Mouse (Mus musculus) kidney, adult 18-20 months (tissue): ENCODE data around the gene Sppl2b.

Source experiments
- DNase-seq: peaks from one replicate; pipeline ENCODE4 v3.0.0; 2021

Gene Sppl2b

DNA sequence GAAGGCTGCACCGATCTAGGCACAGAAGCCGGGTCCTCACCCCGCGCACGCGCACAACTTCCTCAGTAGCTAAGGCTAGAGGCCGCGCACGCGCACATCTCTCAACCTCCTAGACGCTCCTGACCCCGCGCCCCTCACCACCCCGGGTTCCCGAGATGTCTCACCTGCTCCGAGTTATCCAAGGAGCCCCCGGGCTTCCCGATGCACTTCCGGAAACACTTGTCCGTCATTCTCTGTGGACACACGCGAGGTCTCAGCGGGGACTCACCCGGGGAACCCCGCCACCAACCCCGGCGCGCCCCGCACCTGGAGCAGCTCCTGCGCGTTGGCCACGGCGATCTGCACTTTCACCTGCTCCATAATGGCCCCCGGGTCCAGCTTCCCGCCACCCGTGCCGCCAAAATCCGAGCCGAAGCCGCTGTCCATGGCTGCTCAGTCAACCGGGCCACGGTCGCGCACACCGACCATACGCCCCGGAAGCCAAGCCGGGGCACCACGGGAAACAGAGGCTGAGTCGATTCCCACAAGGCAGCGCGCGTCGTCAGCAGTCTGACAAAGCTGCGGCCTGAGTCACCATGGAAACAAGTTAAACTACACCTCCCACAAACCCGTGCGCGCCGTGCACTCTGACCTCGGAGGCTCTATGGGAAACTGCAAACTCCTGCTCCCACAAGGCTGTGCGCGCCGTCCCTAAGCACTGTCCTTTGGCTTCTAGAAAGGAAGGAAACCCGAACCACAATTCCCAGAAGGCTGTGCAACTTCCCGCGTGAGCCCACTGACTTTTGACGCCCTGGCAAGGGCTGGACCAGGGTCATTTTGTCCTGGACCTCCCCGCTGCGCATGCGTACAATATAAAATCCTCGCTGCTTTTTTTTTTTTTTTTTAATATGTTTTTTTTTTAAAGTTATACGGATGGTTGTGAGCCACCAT, 45.5 kb downstream of the Sppl2b start, which contains the start of gene Timm13:
TSS of gene Timm13 (minus strand) at position 652 of the 930 bp plus-strand sequence.
- peak; percentile 98 for DNase-seq

DNA sequence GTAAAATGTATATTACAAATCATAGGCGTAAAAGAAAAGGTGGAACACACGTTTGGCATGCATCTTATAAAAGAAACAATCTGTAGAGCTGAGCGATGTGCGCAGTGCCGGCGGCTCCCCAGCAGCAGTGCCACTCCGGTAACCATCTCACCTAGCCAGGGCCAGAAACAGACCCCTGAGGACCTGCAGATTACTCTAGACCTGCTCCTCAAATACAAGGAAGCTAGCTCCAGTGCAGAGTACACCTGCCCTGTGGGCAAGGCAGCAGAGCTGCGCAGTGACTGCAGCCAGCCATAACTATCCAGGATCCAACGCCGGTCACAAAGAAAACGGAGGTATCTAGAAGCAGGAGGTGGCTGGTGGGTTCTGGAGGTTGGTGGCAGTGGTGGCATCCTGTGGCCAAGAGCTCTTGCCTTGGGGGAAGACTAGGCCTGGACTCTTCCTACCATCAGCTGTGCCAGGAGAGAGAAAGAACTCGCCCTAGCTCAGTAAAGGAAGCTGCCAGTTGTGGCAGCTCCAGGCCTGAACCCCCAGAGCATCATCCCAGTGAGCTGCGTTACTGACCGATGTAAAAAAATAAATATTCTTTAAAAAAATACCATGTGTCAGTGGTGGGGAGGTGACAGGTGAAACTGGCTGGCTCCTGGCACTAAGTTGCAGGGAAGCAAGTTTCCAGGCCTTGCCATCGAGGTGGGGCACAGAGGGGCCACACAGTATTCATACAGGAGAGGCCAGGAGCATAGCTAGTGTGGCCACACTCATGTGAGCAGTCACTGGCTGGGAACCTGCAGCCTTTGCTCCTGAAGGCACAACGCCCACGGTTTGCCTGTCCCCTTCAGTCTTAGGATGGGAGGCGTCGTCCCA, 46.6 kb downstream of the Sppl2b start:
- peak; percentile 28 for DNase-seq

DNA sequence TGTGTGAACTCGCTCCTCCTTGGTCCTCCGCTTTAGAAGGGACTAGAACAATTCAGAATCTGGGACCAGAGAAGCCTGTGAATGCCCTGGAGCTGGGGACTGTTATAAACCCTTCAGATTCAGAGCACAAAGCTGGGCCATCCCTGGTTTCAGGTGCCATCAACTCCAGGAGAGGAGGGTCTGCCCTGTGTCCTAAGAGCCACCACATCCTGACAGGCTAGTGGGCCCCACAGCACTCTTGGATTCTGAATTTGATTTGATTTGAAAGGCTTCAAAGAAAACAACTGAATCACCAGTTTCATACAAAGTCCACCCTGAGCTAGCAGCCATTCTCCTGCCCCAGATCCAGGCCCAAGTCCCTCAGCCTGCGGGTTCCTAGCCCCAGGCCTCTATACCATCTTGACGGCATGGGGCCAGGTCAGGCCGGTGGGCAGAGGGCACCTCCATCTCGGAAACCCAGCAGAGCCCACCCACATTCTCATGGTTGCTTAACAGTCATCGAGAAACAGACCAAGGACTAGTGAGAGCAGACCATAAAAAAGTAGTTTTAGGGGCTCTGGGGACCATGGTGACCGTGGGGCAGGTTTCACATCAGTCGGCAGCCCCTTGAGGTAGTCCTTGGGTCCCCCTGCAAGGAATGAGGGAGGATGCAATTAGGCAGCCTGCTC, 47.3 kb downstream of the Sppl2b start:
- no peak for DNase-seq

DNA sequence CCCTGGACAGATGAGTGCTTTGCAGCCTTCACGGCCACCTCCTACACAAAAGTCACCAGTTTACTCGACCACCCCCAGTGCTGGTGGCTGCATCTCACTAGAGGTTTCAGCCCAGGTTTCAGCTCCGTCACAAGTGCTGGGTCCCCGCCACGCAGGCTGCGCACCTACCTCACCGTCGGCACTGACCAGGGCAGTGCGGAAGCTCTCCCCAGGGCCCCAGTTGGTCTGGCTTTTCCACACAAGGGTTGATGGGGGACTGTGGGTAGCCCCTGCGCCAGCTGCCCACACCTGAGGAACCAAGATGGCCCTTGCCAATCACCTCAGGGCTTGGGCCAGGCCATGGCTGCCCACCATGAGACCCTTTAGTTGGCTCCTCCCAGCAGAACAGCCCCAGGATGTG, 48.2 kb downstream of the Sppl2b start:
- DNase-seq, result no peak

DNA sequence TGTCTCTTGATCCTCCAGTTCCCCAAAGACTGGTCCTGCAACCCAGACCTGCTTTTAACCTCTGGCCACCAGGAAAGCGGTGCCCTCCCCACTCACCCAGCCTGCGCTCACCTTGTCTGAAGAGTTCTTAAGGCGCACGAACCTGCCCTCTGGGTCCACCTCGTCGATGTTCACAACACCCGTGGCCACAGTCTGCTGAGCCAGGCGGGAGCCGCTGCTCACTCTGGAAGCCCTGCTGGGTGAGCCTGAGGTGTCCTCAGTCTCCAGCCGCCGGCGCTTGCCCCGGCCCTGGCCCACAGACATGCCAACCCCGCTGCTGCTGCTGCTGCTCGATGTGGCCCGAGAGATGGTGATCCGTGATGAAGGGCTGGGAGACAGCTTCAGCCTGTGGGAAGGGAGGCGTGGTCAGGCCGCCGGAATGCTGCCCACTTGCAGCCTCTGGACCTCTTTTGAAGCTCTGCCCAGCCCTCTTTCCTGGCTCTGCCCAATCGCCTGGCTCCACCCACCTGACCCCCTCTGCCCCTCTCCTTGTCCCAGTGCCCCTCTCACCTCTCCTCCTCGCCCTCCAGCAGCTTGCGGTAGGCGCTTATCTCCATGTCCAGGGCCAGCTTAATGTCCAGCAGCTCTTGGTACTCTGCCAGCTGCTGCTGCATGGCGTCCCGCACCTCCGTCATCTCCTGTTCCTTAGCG, 49.1 kb downstream of the Sppl2b start:
- no peak for DNase-seq

DNA sequence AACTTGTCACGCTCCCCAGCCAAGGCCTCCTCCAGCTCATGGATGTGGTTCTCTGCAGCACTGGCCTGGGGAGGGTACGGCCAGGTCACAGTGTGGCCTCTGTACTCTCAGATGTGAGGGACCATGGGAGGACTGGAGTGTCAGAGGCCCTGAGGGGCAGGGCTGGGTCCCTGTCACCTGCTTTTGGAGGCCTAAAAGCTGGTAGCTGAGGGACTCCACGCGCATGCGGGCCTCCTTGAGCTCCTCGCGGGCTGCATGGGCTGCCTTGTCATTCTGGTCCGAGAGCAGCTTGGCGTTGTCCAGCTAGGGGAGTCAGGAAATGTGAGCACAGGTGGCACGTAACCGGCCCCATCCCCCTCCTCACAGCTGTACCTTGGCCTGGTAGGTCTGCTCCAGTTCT, 49.6 kb downstream of the Sppl2b start:
- DNase-seq, result no peak

DNA sequence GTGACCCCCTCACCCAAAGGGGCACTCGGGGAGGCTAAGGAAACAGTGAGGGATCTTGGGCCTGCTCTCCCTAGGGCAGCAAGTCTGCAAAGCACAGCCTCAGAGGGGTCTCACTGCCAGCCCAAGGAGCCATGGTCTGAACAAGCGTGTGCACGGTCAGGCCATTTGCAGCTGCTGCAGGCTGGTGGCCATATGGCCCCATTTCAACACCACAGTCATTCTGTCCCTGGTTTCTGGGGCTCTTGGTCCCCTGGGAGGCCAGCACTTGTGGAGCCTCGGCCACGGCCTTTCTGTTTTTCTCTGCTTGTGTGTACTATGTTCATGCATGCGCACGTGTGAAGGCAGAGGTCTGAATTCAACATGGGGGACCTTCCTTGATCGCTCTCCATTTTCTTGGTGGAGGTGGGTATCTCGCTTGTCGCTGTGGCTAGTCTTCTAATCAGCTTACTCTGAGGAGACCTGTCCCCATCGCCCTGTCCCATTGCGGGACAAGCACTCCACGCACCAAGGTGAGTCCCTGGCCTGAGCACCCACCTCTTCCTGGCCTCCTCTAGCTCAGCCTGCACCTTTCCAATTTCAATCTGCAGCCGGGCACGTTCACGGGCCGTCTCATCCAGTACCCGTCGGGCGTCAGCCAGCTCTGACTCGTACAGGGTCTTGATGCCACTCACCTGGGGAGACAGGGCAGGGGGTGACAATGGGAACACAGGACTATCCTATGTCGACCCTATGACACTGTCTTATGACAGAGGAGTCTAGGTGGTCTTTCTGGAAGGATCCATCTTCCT, 54.5 kb downstream of the Sppl2b start:
- DNase-seq, result no peak

DNA sequence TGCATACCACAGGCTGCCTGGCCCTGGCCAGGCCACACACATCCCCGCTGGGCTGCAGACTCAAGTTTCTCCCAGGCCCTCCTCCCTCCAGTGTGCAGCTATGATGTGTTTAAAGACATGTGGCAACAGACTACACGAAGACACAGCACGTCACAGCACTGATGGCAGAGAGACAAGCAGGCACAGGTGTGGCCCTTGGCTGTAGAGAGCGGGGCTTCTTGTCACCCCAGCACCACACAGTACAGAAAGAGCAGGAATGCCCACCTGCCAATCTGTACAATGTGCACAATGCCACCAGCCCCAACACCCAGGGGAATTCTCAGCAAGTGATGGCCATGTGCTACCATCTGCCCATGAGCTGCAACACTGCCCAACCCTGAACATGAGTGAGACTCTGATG, 56.3 kb downstream of the Sppl2b start:
- no peak for DNase-seq

DNA sequence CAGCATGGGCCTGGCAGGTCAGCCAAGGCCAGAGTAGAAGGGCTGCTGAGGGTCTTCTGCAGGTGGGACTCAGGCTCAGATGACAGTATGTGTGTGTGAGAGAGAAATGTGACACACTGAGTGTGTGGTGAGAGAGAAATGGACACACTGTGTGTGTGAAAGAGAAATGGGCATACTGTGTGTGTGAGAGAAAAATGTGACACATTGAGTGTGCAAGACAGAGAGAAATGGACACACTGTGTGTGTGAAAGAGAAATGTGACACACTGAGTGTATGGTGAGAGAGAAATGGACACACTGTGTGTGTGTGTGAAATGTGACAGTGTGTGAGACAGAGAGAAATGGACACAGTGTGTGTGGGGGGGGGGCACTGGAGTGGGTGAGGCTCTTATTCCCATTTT, 56.8 kb downstream of the Sppl2b start:
- no peak for DNase-seq

DNA sequence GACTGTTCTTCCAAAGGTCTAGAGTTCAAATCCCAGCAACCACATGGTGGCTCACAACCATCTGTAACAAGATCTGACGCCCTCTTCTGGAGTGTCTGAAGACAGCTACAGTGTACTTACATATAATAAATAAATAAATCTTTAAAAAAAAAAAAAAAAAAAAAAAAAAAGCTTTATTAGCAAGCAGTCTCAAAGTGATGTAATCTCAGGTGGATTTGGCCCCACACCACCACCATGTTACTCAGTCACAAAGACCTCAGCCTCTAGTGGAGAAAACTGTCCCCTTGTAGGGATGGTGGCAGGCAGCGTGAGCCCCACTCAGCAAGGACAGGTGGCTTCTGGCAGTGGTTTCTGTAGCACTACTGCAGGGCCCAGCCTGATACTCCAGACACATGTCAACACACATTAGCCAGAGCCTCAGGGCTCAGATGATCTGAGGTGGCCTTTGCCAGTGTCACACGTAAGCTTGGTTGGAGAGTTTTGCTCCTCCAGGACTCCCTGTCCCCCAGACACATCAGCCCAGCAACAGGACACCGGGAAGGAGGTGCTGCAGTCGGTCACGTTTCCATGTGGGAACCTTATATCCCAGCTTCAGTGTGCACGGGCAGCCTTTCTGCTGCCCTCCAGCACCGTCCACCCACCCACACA, 58.4 kb downstream of the Sppl2b start:
- DNase-seq, result no peak

DNA sequence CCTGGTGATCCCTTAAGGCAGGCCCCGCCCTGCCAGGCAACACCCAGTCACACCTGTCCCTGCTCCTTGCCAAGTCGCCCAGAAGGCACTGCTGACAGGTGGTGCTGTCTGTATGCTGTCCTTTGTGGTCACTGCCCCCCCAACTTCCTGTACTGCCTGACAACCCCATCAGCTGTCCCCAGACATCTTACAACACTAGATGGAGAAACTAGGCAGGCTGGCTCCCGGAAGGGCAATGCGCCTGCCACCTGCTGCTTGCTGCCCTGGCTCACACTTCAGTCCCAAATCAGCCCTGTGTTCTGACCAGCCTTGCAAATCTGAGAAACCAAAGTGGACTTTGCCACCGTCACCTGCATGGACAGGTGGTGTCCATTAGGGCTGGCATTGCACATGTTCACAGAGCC, 59.2 kb downstream of the Sppl2b start:
- peak; percentile 25 for DNase-seq

DNA sequence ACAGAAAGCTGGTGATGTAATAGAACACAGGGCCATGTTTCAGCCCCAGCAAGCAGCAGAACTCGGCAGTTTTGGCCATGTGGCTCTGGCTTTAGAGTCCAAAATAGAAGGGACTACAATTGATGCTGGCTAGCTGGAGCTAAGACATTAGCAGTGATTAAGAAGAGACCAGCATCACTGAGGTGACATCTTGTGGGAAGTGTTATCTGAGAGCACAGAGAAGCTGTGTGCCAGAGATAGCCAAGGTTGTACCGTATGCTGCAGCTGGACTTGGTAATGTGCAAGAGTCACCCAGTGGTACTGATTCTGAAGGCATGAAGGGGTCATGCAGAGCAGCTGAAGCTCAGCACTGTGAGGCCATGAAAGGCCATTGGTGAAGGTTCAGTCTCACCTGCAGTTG, 60.2 kb downstream of the Sppl2b start:
- no peak for DNase-seq

DNA sequence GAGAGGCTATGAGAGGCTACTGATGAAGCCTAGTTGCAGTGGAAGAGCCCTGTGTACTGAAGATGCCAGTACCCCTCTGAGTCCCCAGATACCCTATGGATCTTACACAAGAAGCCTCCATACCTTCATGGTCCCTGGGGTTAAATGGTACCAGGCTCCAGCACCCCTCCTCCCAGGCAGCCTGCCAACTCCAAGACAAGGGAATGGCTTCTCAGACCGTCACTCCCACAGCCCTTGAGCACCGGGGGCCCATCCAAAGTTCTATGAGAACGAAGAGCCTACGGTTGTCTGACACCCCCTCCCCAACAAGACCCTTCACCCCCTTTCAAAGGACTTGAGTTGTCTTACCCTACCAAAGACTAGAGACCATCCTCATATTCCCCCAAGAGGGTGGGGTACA, 60.7 kb downstream of the Sppl2b start:
- DNase-seq, result no peak

DNA sequence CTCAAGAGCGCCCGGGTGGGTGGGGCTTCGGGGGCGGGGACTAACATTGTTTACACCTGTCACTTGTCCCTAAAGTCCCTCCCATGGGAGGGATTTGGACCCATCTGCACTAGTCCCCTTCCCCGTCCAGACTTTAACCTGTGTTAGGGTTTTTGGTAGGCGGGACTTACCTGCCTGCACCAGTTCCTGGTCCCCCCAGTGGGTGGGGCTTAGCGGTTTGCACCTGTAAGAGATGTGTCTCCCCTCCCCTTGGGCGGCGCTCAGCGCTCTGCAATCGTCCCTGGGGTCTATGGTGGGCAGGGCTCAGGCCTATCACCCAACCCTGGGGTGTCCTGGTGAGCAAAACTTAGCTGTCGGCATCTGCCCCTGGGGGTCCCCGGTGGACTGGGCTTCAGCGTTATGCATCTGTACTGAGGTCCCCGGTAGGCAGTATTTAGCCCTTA, 62.3 kb downstream of the Sppl2b start:
- peak; percentile 21 for DNase-seq

DNA sequence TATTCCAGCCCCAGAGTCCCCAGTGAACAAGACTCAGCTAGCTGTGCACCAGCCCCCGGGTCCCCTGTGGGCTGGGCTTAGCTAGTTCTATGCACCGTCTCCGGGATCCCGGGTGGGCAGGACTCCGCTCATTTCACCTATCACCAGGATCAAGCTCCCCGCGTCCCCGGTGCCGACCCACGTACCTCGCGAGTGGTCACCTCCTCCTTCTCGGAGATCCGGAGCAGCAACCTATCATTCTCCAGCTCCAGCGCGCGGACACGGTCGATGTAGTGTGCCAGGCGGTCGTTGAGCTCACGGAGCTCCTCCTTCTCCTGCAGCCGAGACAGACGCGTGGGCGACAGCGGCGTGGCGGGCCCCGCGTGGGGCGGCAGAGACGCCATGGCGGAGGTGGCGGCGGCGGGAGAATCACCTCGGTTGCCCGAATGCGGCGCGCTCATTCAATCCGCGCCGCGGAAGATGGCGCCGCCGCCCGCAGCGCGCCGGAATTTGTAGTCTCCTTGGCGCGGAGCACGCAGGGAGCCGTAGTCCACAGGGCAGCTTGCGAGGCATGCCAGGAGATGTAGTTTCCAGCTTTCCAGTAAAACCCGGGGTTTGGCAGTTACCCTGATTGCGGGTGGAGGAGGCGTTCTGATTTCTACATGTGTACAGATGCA, 62.8 kb downstream of the Sppl2b start, which contains the start of gene Lmnb2:
TSS of gene Lmnb2 (minus strand) at position 467 of the 656 bp plus-strand sequence.
- DNase-seq, result peak; percentile 73
